Mouse (Mus musculus): ENCODE measurements around the gene Tmbim6. TPM values are rescaled to one million over a fixed set of nuclear protein-coding genes. Genes with fewer than 3 reads are reported as not detected.
A peak's percentile ranks its signal among the peaks of the same experiment; 100 is the strongest.
"Not testable (repeated sequence)": the region's sequence is repeated elsewhere in the genome, so short reads cannot be mapped to it uniquely, and the experiment has no call there.

Gene Tmbim6
- polyA plus RNA-seq, 1 experiment from 2014 or later = 212 TPM

DNA sequence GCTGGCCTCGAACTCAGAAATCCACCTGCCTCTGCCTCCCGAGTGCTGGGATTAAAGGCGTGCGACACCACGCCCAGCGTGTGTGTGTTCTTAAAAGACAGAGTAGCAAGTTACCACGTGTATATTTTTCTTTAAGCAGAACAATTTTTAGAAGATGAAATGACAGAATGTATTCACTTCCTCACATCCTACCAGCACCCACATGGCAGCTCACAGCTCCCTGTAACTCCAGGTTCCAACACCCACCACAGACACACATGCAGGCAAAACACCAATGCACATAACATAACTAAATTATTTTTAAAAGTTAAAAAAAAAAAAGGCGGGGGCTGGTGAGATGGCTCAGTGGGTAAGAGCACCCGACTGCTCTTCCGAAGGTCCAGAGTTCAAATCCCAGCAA lies 53.5 kb downstream of the Tmbim6 start:
- 90% methylated on average over 10 of the region's 10 CpGs for WGBS
- not testable (repeated sequence) for DNase-seq (ENCODE audit: low spot score); H3K36me3 ChIP-seq (ENCODE audit: control insufficient read depth, insufficient read depth, low read length)

DNA sequence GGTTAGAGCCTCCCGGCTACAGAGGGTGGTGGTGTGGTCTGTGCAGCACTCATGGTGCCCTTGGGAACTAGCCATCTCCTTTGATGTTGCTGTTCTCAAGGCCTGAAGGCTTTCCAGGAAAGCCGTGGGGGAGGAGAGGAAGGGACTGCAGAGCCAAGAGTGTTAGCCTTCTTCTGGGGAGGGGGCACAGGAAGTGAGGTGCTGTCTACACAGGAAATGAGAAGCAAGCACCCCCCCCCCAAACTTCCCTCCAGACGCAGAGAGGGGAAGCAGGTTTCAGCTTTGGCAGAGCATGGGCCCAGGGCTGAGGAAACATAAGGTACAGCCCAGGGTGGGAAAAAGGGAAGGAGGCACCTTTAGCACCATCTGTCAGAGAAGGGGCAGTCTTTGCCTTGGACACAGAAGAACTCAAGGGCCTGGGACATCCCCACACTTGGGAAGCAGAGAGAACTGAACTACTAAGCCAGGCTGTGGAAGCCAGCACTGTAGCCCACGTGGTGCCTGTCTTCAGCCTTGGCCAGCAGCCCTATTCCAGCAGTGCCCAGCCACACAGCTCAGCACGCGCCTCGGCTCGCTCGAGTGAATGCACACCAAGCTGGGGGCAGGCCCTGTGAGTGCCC lies 56.6 kb downstream of the Tmbim6 start:
- no peak overlapping the region for H3K4me2 ChIP-seq (replicated peaks; ENCODE audit: low read depth, low read length)
- DNase-seq (ENCODE audit: low spot score) (no peak), ATAC-seq (ENCODE audit: low FRiP score) (no peak)
- H3K27ac ChIP-seq (ENCODE audit: low read depth, low read length) = no peak overlapping the region
- H3K4me3 ChIP-seq (ENCODE audit: low read depth, low read length) = no peak overlapping the region
- WGBS = 85% methylated on average over 9 of the region's 9 CpGs
- no peaks in the 10 kb centered on the region for H3K27me3 ChIP-seq (ENCODE audit: control insufficient read depth, insufficient read depth, low read length)
- no peaks in the 10 kb centered on the region for H3K36me3 ChIP-seq (ENCODE audit: control insufficient read depth, insufficient read depth, low read length)
- no peaks in the 10 kb centered on the region for H3K9me3 ChIP-seq (ENCODE audit: control insufficient read depth, low read length)
- no peaks in the 10 kb centered on the region; the same call in 1 of the 2 replicates for H3K4me1 ChIP-seq (replicated peaks; ENCODE audit: control insufficient read depth, insufficient read depth, low read length)
- no peak overlapping the region for H3K9ac ChIP-seq (ENCODE audit: low read depth, low read length)

More for the DNA sequence above, 53.5 kb downstream of the Tmbim6 start:
- not testable (repeated sequence) for H3K9me3 ChIP-seq (ENCODE audit: control insufficient read depth, low read length); H3K4me2 ChIP-seq (replicated peaks; ENCODE audit: low read depth, low read length); H3K4me1 ChIP-seq (replicated peaks; ENCODE audit: control insufficient read depth, insufficient read depth, low read length); ATAC-seq (ENCODE audit: low FRiP score); H3K27me3 ChIP-seq (ENCODE audit: control insufficient read depth, insufficient read depth, low read length); H3K4me3 ChIP-seq (ENCODE audit: low read depth, low read length); H3K27ac ChIP-seq (ENCODE audit: low read depth, low read length); H3K9ac ChIP-seq (ENCODE audit: low read depth, low read length)

DNA sequence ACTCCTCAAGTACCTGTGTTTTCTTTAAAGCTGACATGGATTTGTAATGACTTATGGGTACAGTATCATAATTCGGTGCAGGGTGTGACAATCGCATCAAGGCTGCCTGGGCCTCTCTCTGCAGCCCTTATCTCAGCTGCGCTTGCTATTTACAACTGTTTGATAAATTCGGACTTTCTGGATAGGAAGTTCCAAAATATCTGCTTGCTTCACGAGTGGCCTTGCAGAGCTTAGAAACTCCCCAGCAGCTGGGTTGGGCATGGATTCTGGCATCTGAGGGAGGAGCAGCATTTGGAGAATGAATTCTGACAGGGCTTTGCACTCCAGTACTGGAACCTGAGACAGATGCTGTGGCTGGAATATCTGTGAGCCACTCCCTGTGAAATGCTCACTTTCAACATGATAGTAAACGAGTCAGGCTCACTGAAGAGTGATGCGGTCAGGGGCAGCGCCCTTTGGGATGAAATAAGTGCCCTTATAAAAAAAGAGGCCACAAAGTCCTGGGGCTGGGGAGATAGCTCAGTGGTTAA lies 57.1 kb downstream of the Tmbim6 start:
- DNase-seq (ENCODE audit: low spot score) (no peak), ATAC-seq (ENCODE audit: low FRiP score) (no peak)
- Histone ChIP-seq H3K4me3 (ENCODE audit: low read depth, low read length) (no peak overlapping the region), H3K27ac (ENCODE audit: low read depth, low read length) (no peak overlapping the region), H3K27me3 (ENCODE audit: control insufficient read depth, insufficient read depth, low read length) (no peaks in the 10 kb centered on the region), H3K4me2 (replicated peaks; ENCODE audit: low read depth, low read length) (no peak overlapping the region), H3K4me1 (replicated peaks; ENCODE audit: control insufficient read depth, insufficient read depth, low read length) (no peaks in the 10 kb centered on the region; the same call in 1 of the 2 replicates), H3K36me3 (ENCODE audit: control insufficient read depth, insufficient read depth, low read length) (no peaks in the 10 kb centered on the region), H3K9ac (ENCODE audit: low read depth, low read length) (no peak overlapping the region), H3K9me3 (ENCODE audit: control insufficient read depth, low read length) (no peaks in the 10 kb centered on the region)
- 82% methylated on average over 8 of the region's 8 CpGs for WGBS

DNA sequence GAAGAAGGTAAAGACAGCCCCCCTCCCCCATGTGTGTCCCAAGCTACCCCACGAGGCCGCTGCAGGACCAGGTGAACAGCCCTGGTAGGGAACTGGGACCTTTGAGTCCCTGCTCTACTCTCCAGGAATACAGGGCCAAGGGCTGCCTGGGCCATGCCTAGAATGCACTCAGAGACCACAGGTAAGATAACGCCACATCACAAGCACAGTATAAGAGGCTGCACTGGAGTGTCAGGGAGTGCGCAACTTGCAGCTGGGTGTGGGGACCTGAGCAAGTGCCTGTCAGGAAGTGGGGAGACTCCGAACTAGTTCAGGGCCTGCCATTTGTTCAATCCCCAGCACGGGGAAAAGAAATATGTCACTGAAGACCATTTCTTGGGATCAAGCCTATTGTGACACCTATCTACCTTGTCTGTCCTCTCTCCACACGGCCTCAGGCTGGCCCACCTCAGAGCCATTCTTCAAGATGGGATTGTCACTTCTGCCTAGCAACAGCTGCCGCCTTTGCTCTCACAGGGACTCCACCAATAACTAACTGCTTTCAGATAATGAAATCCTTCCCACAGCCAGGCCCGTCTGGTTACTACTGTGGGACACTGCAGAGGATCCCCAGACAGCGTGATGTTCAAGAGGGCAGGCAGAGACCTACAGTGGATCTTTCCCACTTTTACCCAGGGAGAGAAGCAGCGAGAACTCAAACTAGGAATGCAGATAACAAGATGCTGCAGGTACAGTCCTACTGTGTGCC lies 60.6 kb downstream of the Tmbim6 start:
- peaks cover 2% of the 10 kb centered on the region; the same call in 1 of the 2 replicates for H3K4me1 ChIP-seq (replicated peaks; ENCODE audit: control insufficient read depth, insufficient read depth, low read length)
- 72% methylated on average over 11 of the region's 11 CpGs for WGBS

DNA sequence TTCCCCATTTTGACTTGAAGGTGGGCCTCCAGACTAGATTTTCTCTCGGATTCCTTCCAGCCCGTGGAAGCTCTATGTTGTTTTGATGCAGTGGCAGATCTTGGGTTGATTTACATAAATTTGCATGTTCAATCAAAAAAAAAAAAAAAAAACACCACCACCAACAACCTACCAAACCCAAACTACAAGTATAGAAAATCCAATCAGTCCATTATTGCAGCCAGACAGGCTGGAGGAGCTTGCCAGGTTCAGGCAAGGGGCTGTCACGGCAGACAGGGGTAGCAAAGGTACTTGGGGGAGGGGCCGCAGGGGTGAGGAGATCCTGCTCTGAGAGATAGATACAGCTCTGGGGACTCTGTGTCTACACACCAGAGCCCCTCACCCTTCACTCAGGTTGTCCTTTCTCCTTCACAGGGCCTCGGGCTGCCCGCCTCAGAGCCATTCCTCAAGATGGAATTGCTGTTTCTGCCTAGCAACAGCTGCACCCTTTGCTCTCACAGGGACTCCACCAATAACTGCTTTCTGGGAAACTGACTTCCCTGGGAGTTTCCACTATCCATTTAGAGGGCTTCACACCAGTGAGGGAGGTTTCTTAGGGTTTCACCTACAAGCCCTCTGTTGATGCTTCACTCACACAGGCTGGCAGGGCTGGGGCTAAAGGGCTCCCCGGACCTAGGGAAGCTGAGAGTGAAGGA lies 62.0 kb downstream of the Tmbim6 start:
- Histone ChIP-seq H3K4me2 (replicated peaks; ENCODE audit: low read depth, low read length) (no peak overlapping the region), H3K27me3 (ENCODE audit: control insufficient read depth, insufficient read depth, low read length) (no peaks in the 10 kb centered on the region), H3K9ac (ENCODE audit: low read depth, low read length) (no peak overlapping the region), H3K27ac (ENCODE audit: low read depth, low read length) (no peak overlapping the region), H3K9me3 (ENCODE audit: control insufficient read depth, low read length) (no peaks in the 10 kb centered on the region), H3K36me3 (ENCODE audit: control insufficient read depth, insufficient read depth, low read length) (no peaks in the 10 kb centered on the region), H3K4me1 (replicated peaks; ENCODE audit: control insufficient read depth, insufficient read depth, low read length) (peaks cover 2% of the 10 kb centered on the region; the same call in 1 of the 2 replicates), H3K4me3 (ENCODE audit: low read depth, low read length) (no peak overlapping the region)
- DNase-seq (ENCODE audit: low spot score) (no peak), ATAC-seq (ENCODE audit: low FRiP score) (no peak)
- 82% methylated on average over 7 of the region's 7 CpGs for WGBS

More for the DNA sequence above, 60.6 kb downstream of the Tmbim6 start:
- Histone ChIP-seq H3K4me2 (replicated peaks; ENCODE audit: low read depth, low read length) (no peak overlapping the region), H3K9me3 (ENCODE audit: control insufficient read depth, low read length) (no peaks in the 10 kb centered on the region), H3K27ac (ENCODE audit: low read depth, low read length) (no peak overlapping the region), H3K27me3 (ENCODE audit: control insufficient read depth, insufficient read depth, low read length) (no peaks in the 10 kb centered on the region), H3K9ac (ENCODE audit: low read depth, low read length) (no peak overlapping the region), H3K36me3 (ENCODE audit: control insufficient read depth, insufficient read depth, low read length) (no peaks in the 10 kb centered on the region), H3K4me3 (ENCODE audit: low read depth, low read length) (no peak overlapping the region; the same call in 1 of the 2 replicates)
- DNase-seq (ENCODE audit: low spot score) (no peak), ATAC-seq (ENCODE audit: low FRiP score) (no peak)

DNA sequence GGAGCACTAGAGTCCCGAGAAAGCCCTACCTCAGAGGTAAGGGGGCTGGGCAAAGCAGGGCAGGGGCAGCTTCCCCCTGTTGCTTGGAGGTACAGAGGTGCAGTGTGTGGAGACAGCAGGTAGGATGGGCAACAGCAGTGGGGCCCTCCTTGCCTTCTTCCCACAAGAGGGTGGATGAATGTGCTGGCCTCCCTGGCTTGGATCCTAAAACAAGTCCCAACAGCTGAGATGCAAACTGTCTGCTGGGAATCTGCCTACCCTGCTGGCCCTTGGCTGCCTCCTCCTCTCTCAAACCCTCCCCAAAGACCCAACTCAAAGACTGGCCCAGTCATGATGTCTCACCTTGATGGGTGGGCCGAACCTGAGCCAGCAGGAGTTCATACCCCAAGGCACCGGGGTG lies 62.7 kb downstream of the Tmbim6 start:
- Histone ChIP-seq H3K27me3 (ENCODE audit: control insufficient read depth, insufficient read depth, low read length) (no peaks in the 10 kb centered on the region), H3K4me3 (ENCODE audit: low read depth, low read length) (no peak overlapping the region), H3K36me3 (ENCODE audit: control insufficient read depth, insufficient read depth, low read length) (no peaks in the 10 kb centered on the region), H3K9me3 (ENCODE audit: control insufficient read depth, low read length) (no peaks in the 10 kb centered on the region), H3K27ac (ENCODE audit: low read depth, low read length) (no peak overlapping the region), H3K4me2 (replicated peaks; ENCODE audit: low read depth, low read length) (no peak overlapping the region), H3K4me1 (replicated peaks; ENCODE audit: control insufficient read depth, insufficient read depth, low read length) (peaks cover 2% of the 10 kb centered on the region; the same call in 1 of the 2 replicates), H3K9ac (ENCODE audit: low read depth, low read length) (no peak overlapping the region)
- ATAC-seq (ENCODE audit: low FRiP score) = no peak
- DNase-seq (ENCODE audit: low spot score) = no peak
- WGBS = 84% methylated on average over 3 of the region's 3 CpGs

DNA sequence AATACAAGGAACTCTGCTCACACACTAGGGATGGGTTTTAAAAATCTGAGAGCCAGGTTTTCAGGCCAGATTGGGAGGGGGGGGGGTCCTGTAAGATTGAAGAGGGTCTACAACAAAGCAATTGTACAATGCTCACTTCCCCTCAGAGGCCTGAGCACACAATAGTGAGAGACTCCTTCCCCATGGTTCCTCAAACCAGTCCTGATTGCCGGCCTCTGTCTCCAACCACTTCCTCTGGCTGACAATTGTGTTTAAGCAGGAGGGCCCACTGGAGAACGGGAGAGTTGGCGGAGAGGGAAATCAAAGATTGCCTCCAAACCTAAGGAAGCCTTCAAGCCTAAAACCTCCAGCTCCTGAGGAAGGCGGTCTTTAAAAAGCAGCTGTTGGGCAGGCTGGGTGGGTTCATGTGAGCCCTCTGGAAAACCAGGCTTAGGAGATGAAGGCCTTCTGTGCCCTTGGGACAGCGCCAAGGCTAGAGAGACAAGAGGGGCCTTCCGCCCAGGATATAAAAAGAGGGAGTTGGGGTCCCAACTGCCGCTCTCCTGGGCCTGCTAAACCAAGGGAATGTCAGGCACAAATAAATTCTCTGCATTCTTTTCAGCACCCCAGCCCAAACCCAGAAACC lies 63.8 kb downstream of the Tmbim6 start:
- Histone ChIP-seq H3K4me2 (replicated peaks; ENCODE audit: low read depth, low read length) (peak overlapping the region; percentile 80), H3K9me3 (ENCODE audit: control insufficient read depth, low read length) (no peaks in the 10 kb centered on the region), H3K4me3 (ENCODE audit: low read depth, low read length) (peak overlapping the region; percentile 89), H3K4me1 (replicated peaks; ENCODE audit: control insufficient read depth, insufficient read depth, low read length) (peaks cover 2% of the 10 kb centered on the region; the same call in 1 of the 2 replicates), H3K9ac (ENCODE audit: low read depth, low read length) (peak overlapping the region; percentile 77), H3K36me3 (ENCODE audit: control insufficient read depth, insufficient read depth, low read length) (no peaks in the 10 kb centered on the region), H3K27me3 (ENCODE audit: control insufficient read depth, insufficient read depth, low read length) (no peaks in the 10 kb centered on the region), H3K27ac (ENCODE audit: low read depth, low read length) (peak overlapping the region; percentile 70; the same call in 1 of the 2 replicates)
- ATAC-seq (ENCODE audit: low FRiP score) (no peak), DNase-seq (ENCODE audit: low spot score) (no peak)
- WGBS = 20% methylated on average over 7 of the region's 7 CpGs

DNA sequence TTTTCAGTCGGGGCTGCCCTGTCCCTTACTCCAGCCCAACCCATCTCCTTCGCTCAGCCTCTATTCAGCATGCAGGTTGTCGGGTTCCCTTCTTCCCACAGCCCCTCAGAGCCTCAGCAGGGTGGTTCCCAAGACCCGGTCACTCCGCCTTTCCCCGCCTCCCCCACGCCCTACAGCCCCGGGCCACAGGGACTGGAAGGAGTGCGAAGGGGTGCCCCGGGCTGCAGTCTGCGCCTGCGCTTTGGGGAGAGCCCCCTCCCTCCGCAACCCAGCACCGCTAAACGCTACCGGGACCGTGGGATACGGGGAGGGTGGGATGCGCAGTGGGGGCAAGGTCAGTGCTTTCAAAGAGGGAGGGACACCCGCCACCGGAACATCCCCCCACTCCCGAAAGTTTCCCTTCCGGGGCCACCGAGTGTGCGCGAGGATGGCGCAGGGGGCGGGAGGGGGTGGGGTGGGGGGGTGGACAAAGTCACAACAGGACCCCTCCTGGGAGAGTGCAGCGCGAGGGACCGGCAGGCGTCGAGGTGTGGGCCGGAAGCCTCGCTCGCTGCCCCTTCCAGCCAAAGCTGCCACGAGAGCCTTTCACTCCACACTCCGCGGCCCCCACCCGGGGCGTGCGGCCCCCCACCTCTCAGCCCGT lies 64.4 kb downstream of the Tmbim6 start:
- H3K9me3 ChIP-seq (ENCODE audit: control insufficient read depth, low read length) = no peaks in the 10 kb centered on the region
- H3K4me3 ChIP-seq (ENCODE audit: low read depth, low read length) = peak overlapping the region; percentile 89
- no peaks in the 10 kb centered on the region for H3K27me3 ChIP-seq (ENCODE audit: control insufficient read depth, insufficient read depth, low read length)
- ATAC-seq (ENCODE audit: low FRiP score) (peak; percentile 78), DNase-seq (ENCODE audit: low spot score) (peak; percentile 76)
- peak overlapping the region; percentile 80 for H3K4me2 ChIP-seq (replicated peaks; ENCODE audit: low read depth, low read length)
- H3K27ac ChIP-seq (ENCODE audit: low read depth, low read length) = peak overlapping the region; percentile 70
- H3K9ac ChIP-seq (ENCODE audit: low read depth, low read length) = peak overlapping the region; percentile 77
- under 1% methylated on average over 36 of the region's 43 CpGs for WGBS
- peaks cover 2% of the 10 kb centered on the region; the same call in 1 of the 2 replicates for H3K4me1 ChIP-seq (replicated peaks; ENCODE audit: control insufficient read depth, insufficient read depth, low read length)
- no peaks in the 10 kb centered on the region for H3K36me3 ChIP-seq (ENCODE audit: control insufficient read depth, insufficient read depth, low read length)

Measured in hindbrain, embryonic 11.5 days (tissue).